ENCODE assay signal across 15 mouse cellular contexts in the genomic region with DNA sequence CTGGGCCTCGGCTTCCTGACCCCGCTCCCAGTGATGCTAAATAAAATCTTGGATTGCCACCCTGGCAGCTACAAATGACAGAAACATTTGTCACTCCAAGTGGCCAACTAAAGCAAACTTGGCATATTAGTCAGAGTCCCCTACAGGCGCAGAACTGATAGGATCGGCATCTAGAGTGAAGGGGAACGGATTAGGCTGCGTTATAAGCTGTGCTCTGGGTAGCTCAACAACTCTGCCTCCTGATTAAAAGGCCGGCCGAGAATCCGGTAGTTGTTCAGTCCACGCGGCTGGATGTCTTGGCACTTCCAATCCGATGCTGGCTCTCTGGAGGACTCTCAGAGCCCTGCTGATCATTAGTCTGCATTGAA. TPM values are rescaled to one million over a fixed set of nuclear protein-coding genes. Genes with fewer than 3 reads are reported as not detected.
DNase-seq lines count a peak whose midpoint lies in the region; ATAC-seq and TF ChIP-seq lines count a peak whose summit lies in the region.
"Had no signal": no experiment of that assay in that cellular context is flagged by ENCODE, and none has a peak within 500 bp of the region (broad histone marks: within the 10 kb centered on the region; RNA-seq: fewer than 3 reads in every experiment).

No protein-coding gene starts in this region.

- 0 out of 2 replicates have a peak overlapping the region, but pooled peaks have one; percentile 4 for H3K4me3 ChIP-seq in embryonic facial prominence, embryonic 12.5 days
- H3K4me3 ChIP-seq in embryonic facial prominence, embryonic 10.5 days = no peak overlapping the region
- peak overlapping the region; percentile 25 for H3K4me3 ChIP-seq in forebrain, embryonic 12.5 days (replicated peaks)
- no peak overlapping the region for H3K4me3 ChIP-seq in hindbrain, embryonic 15.5 days
- H3K4me3 ChIP-seq in midbrain, postnatal 0 days (ENCODE audit: low read depth, low read length) = peak overlapping the region; percentile 32; the same call in 1 of the 2 replicates
- no peak overlapping the region for H3K4me3 ChIP-seq in intestine, postnatal 0 days (ENCODE audit: low read depth, low read length)

- H3K27me3 ChIP-seq in embryonic facial prominence, embryonic 12.5 days = peaks cover 81% of the 10 kb centered on the region
- peaks cover 93% of the 10 kb centered on the region for H3K27me3 ChIP-seq in embryonic facial prominence, embryonic 10.5 days (replicated peaks; ENCODE audit: low read depth, poor library complexity, severe bottlenecking)
- peaks cover 96% of the 10 kb centered on the region for H3K27me3 ChIP-seq in forebrain, embryonic 12.5 days
- H3K27me3 ChIP-seq in hindbrain, embryonic 15.5 days = peaks cover 6% of the 10 kb centered on the region; the same call in 1 of the 2 replicates
- H3K27me3 ChIP-seq in midbrain, postnatal 0 days (ENCODE audit: insufficient read depth, low read length) = peaks cover 15% of the 10 kb centered on the region
- H3K27me3 ChIP-seq in intestine, postnatal 0 days (replicated peaks; ENCODE audit: control insufficient read depth, insufficient read depth, low read length) = peaks cover 61% of the 10 kb centered on the region

- H3K9ac ChIP-seq in embryonic facial prominence, embryonic 12.5 days = no peak overlapping the region
- 0 out of 2 replicates have a peak overlapping the region, but pooled peaks have one; percentile 5 for H3K9ac ChIP-seq in forebrain, embryonic 12.5 days
- no peak overlapping the region for H3K9ac ChIP-seq in hindbrain, embryonic 15.5 days
- H3K9ac ChIP-seq in midbrain, postnatal 0 days (replicated peaks; ENCODE audit: low read length, poor library complexity, severe bottlenecking) = no peak overlapping the region
- no peak overlapping the region for H3K9ac ChIP-seq in intestine, postnatal 0 days (ENCODE audit: low read depth, low read length)

- peaks cover 7% of the 10 kb centered on the region for H3K4me1 ChIP-seq in embryonic facial prominence, embryonic 12.5 days
- H3K4me1 ChIP-seq in embryonic facial prominence, embryonic 10.5 days = peaks cover 11% of the 10 kb centered on the region
- H3K4me1 ChIP-seq in forebrain, embryonic 12.5 days = peaks cover 25% of the 10 kb centered on the region
- H3K4me1 ChIP-seq in hindbrain, embryonic 15.5 days (replicated peaks) = peaks cover 32% of the 10 kb centered on the region
- H3K4me1 ChIP-seq in midbrain, postnatal 0 days (ENCODE audit: insufficient read depth, low read length) = peaks cover 3% of the 10 kb centered on the region; the same call in 1 of the 2 replicates
- no peaks in the 10 kb centered on the region for H3K4me1 ChIP-seq in intestine, postnatal 0 days (replicated peaks; ENCODE audit: control insufficient read depth, insufficient read depth, low read length)

- H3K27ac ChIP-seq in embryonic facial prominence, embryonic 12.5 days = no peak overlapping the region
- H3K27ac ChIP-seq in embryonic facial prominence, embryonic 10.5 days (replicated peaks) = no peak overlapping the region
- peak overlapping the region; percentile 31; the same call in 1 of the 2 replicates for H3K27ac ChIP-seq in forebrain, embryonic 12.5 days
- H3K27ac ChIP-seq in hindbrain, embryonic 15.5 days (replicated peaks) = peak overlapping the region; percentile 79
- H3K27ac ChIP-seq in midbrain, postnatal 0 days (ENCODE audit: low read depth, low read length) = 0 out of 2 replicates have a peak overlapping the region, but pooled peaks have one; percentile 55
- no peak overlapping the region for H3K27ac ChIP-seq in intestine, postnatal 0 days (ENCODE audit: low read depth, low read length)

- WGBS in embryonic facial prominence, embryonic 12.5 days = 14% methylated on average over 12 of the region's 12 CpGs
- 8% methylated on average over 12 of the region's 12 CpGs for WGBS in embryonic facial prominence, embryonic 10.5 days
- WGBS in forebrain, embryonic 12.5 days = 5% methylated on average over 12 of the region's 12 CpGs
- 13% methylated on average over 12 of the region's 12 CpGs for WGBS in hindbrain, embryonic 15.5 days
- WGBS in midbrain, postnatal 0 days = 6% methylated on average over 12 of the region's 12 CpGs
- WGBS in intestine, postnatal 0 days = 21% methylated on average over 12 of the region's 12 CpGs

- no peak overlapping the region for H3K4me2 ChIP-seq in embryonic facial prominence, embryonic 12.5 days (replicated peaks)
- H3K4me2 ChIP-seq in forebrain, embryonic 12.5 days = peak overlapping the region; percentile 47
- peak overlapping the region; percentile 49 for H3K4me2 ChIP-seq in hindbrain, embryonic 15.5 days
- peak overlapping the region; percentile 51 for H3K4me2 ChIP-seq in midbrain, postnatal 0 days (ENCODE audit: low read depth, low read length, poor library complexity, severe bottlenecking)
- no peak overlapping the region for H3K4me2 ChIP-seq in intestine, postnatal 0 days (replicated peaks; ENCODE audit: low read depth)
- H3K4me2 ChIP-seq: liver, embryonic 11.5 days had no signal

- H3K9me3 ChIP-seq in embryonic facial prominence, embryonic 12.5 days = no peaks in the 10 kb centered on the region
- no peaks in the 10 kb centered on the region for H3K9me3 ChIP-seq in embryonic facial prominence, embryonic 10.5 days
- H3K9me3 ChIP-seq in forebrain, embryonic 12.5 days = no peaks in the 10 kb centered on the region
- H3K9me3 ChIP-seq in hindbrain, embryonic 15.5 days = no peaks in the 10 kb centered on the region
- H3K9me3 ChIP-seq in midbrain, postnatal 0 days (ENCODE audit: low read length) = no peaks in the 10 kb centered on the region
- H3K9me3 ChIP-seq in intestine, postnatal 0 days (ENCODE audit: control insufficient read depth) = no peaks in the 10 kb centered on the region

- ATAC-seq in embryonic facial prominence, embryonic 12.5 days (ENCODE audit: insufficient number of reproducible peaks, insufficient read depth, low FRiP score, low TSS enrichment) = no peak
- no peak for ATAC-seq in forebrain, embryonic 12.5 days (ENCODE audit: low FRiP score)
- no peak for ATAC-seq in hindbrain, embryonic 15.5 days (ENCODE audit: low FRiP score, low read depth)
- no peak for ATAC-seq in midbrain, postnatal 0 days (ENCODE audit: low FRiP score)
- ATAC-seq in intestine, postnatal 0 days = no peak
- ATAC-seq: inflammation-experienced regulatory T-cells, adult 6 months had no signal

- TF ChIP-seq CTCF in midbrain, postnatal 0 days (IDR thresholded peaks at IDR 0.05) = peak; percentile 20; the same call in 1 of the 2 replicates
- no peak for TF ChIP-seq CTCF in intestine, postnatal 0 days (IDR thresholded peaks at IDR 0.05; ENCODE audit: low read depth)

- no peaks in the 10 kb centered on the region for H3K36me3 ChIP-seq in embryonic facial prominence, embryonic 12.5 days
- H3K36me3 ChIP-seq in embryonic facial prominence, embryonic 10.5 days (replicated peaks) = no peaks in the 10 kb centered on the region
- no peaks in the 10 kb centered on the region for H3K36me3 ChIP-seq in forebrain, embryonic 12.5 days (replicated peaks)
- H3K36me3 ChIP-seq in hindbrain, embryonic 15.5 days = no peaks in the 10 kb centered on the region
- no peaks in the 10 kb centered on the region for H3K36me3 ChIP-seq in midbrain, postnatal 0 days (ENCODE audit: insufficient read depth, low read length)
- no peaks in the 10 kb centered on the region for H3K36me3 ChIP-seq in intestine, postnatal 0 days (ENCODE audit: control insufficient read depth, insufficient read depth)

- DNase-seq in embryonic facial prominence, embryonic 10.5 days (ENCODE audit: low spot score) = no peak
- DNase-seq in midbrain, postnatal 0 days (ENCODE audit: low spot score) = peak; percentile 47
- DNase-seq in gastrocnemius, adult 18-20 months (ENCODE audit: low spot score) = no peak
- no peak for DNase-seq in cerebellum, adult 9-10 months
- DNase-seq: adrenal gland, postnatal 10 days; gastrocnemius, postnatal 36 days; kidney, postnatal 4 days; lung, postnatal 10 days had no signal

RNA-seq across cellular contexts. Expression of gene Fbxo2, which starts 14.1 kb away (rescaled TPM):
- polyA plus RNA-seq in embryonic facial prominence, embryonic 12.5 days (2016; fragmentation: Nextera tagmentation; extraction: Ambion mirVana) = 4.1 and 4.7 TPM in 2 replicates
- 0.82 and 1.1 TPM in 2 replicates for polyA plus RNA-seq in embryonic facial prominence, embryonic 10.5 days (2016; fragmentation: Nextera tagmentation; extraction: Ambion mirVana)
- polyA plus RNA-seq in forebrain, embryonic 12.5 days (2016; fragmentation: Nextera tagmentation; extraction: Ambion mirVana) = 1.2 and 1.5 TPM in 2 replicates
- polyA plus RNA-seq in hindbrain, embryonic 15.5 days (2015; fragmentation: Nextera tagmentation; extraction: Ambion mirVana) = 21.4 and 23.4 TPM in 2 replicates
- 13.5 and 17.5 TPM in 2 replicates for total RNA-seq in midbrain, postnatal 0 days (2014; rRNA removed)
- polyA plus RNA-seq in midbrain, postnatal 0 days (2015; fragmentation: Nextera tagmentation; extraction: Ambion mirVana) = 17.0 and 18.1 TPM in 2 replicates
- under 1 TPM; 0.18 to 0.28 TPM for total RNA-seq in gastrocnemius, adult 18-20 months (2021)
- polyA plus RNA-seq in intestine, postnatal 0 days (2015; fragmentation: Nextera tagmentation; extraction: Ambion mirVana) = 0.44 and 0.76 TPM in 2 replicates
- total RNA-seq: gastrocnemius, postnatal 36 days had no signal
- polyA plus RNA-seq: heart, embryonic 14.5 days; inflammation-experienced regulatory T-cells, adult 6 months had no signal

RNA-seq across cellular contexts. Expression of gene Fbxo44, which starts 14.2 kb away (rescaled TPM):
- polyA plus RNA-seq in embryonic facial prominence, embryonic 12.5 days (2016; fragmentation: Nextera tagmentation; extraction: Ambion mirVana) = 19.7 and 23.6 TPM in 2 replicates
- polyA plus RNA-seq in embryonic facial prominence, embryonic 10.5 days (2016; fragmentation: Nextera tagmentation; extraction: Ambion mirVana) = 18.0 and 21.3 TPM in 2 replicates
- polyA plus RNA-seq in forebrain, embryonic 12.5 days (2016; fragmentation: Nextera tagmentation; extraction: Ambion mirVana) = 57.5 and 60.5 TPM in 2 replicates
- polyA plus RNA-seq in hindbrain, embryonic 15.5 days (2015; fragmentation: Nextera tagmentation; extraction: Ambion mirVana) = 93.3 and 96.0 TPM in 2 replicates
- 169 and 189 TPM in 2 replicates for total RNA-seq in midbrain, postnatal 0 days (2014; rRNA removed)
- 107 and 116 TPM in 2 replicates for polyA plus RNA-seq in midbrain, postnatal 0 days (2015; fragmentation: Nextera tagmentation; extraction: Ambion mirVana)
- 1 to 10 TPM; 7.0 to 7.8 TPM for total RNA-seq in gastrocnemius, adult 18-20 months (2021)
- 7.7 and 9.3 TPM in 2 replicates for polyA plus RNA-seq in intestine, postnatal 0 days (2015; fragmentation: Nextera tagmentation; extraction: Ambion mirVana)

RNA-seq across cellular contexts. Expression of gene Fbxo6, which starts 22.5 kb away (rescaled TPM):
- polyA plus RNA-seq in embryonic facial prominence, embryonic 12.5 days (2016; fragmentation: Nextera tagmentation; extraction: Ambion mirVana) = 10.6 and 10.8 TPM in 2 replicates
- 8.3 and 10.6 TPM in 2 replicates for polyA plus RNA-seq in embryonic facial prominence, embryonic 10.5 days (2016; fragmentation: Nextera tagmentation; extraction: Ambion mirVana)
- 14.9 and 16.4 TPM in 2 replicates for polyA plus RNA-seq in forebrain, embryonic 12.5 days (2016; fragmentation: Nextera tagmentation; extraction: Ambion mirVana)
- polyA plus RNA-seq in hindbrain, embryonic 15.5 days (2015; fragmentation: Nextera tagmentation; extraction: Ambion mirVana) = 21.7 and 21.8 TPM in 2 replicates
- total RNA-seq in midbrain, postnatal 0 days (2014; rRNA removed) = 23.4 and 27.7 TPM in 2 replicates
- polyA plus RNA-seq in midbrain, postnatal 0 days (2015; fragmentation: Nextera tagmentation; extraction: Ambion mirVana) = 23.6 and 25.8 TPM in 2 replicates
- 10 to 100 TPM; 41.9 to 45.7 TPM for total RNA-seq in gastrocnemius, adult 18-20 months (2021)
- polyA plus RNA-seq in intestine, postnatal 0 days (2015; fragmentation: Nextera tagmentation; extraction: Ambion mirVana) = 55.4 and 60.6 TPM in 2 replicates

RNA-seq across cellular contexts. Expression of gene Draxin, which starts 44.0 kb away (rescaled TPM):
- polyA plus RNA-seq in embryonic facial prominence, embryonic 12.5 days (2016; fragmentation: Nextera tagmentation; extraction: Ambion mirVana) = 1.7 and 1.8 TPM in 2 replicates
- 1.5 and 2.4 TPM in 2 replicates for polyA plus RNA-seq in embryonic facial prominence, embryonic 10.5 days (2016; fragmentation: Nextera tagmentation; extraction: Ambion mirVana)
- 6.4 and 8.0 TPM in 2 replicates for polyA plus RNA-seq in forebrain, embryonic 12.5 days (2016; fragmentation: Nextera tagmentation; extraction: Ambion mirVana)
- 15.4 and 16.1 TPM in 2 replicates for polyA plus RNA-seq in hindbrain, embryonic 15.5 days (2015; fragmentation: Nextera tagmentation; extraction: Ambion mirVana)
- total RNA-seq in midbrain, postnatal 0 days (2014; rRNA removed) = 23.9 and 29.5 TPM in 2 replicates
- polyA plus RNA-seq in midbrain, postnatal 0 days (2015; fragmentation: Nextera tagmentation; extraction: Ambion mirVana) = 4.3 and 5.0 TPM in 2 replicates
- total RNA-seq in gastrocnemius, adult 18-20 months (2021) = under 1 TPM in 1 of 2 experiments, not detected in 1; 0.09 TPM
- 0.03 and 0.05 TPM in 2 replicates for polyA plus RNA-seq in intestine, postnatal 0 days (2015; fragmentation: Nextera tagmentation; extraction: Ambion mirVana)
- polyA plus RNA-seq: heart, embryonic 14.5 days; inflammation-experienced regulatory T-cells, adult 6 months had no signal

RNA-seq across cellular contexts. Expression of gene Mad2l2, which starts 44.3 kb away (rescaled TPM):
- polyA plus RNA-seq in embryonic facial prominence, embryonic 12.5 days (2016; fragmentation: Nextera tagmentation; extraction: Ambion mirVana) = 80.2 and 87.3 TPM in 2 replicates
- 63.3 and 67.3 TPM in 2 replicates for polyA plus RNA-seq in embryonic facial prominence, embryonic 10.5 days (2016; fragmentation: Nextera tagmentation; extraction: Ambion mirVana)
- polyA plus RNA-seq in forebrain, embryonic 12.5 days (2016; fragmentation: Nextera tagmentation; extraction: Ambion mirVana) = 76.1 and 81.6 TPM in 2 replicates
- 98.3 and 110 TPM in 2 replicates for polyA plus RNA-seq in hindbrain, embryonic 15.5 days (2015; fragmentation: Nextera tagmentation; extraction: Ambion mirVana)
- total RNA-seq in midbrain, postnatal 0 days (2014; rRNA removed) = 42.0 and 51.7 TPM in 2 replicates
- 84.0 and 89.1 TPM in 2 replicates for polyA plus RNA-seq in midbrain, postnatal 0 days (2015; fragmentation: Nextera tagmentation; extraction: Ambion mirVana)
- 10 to 100 TPM; 13.5 to 15.7 TPM for total RNA-seq in gastrocnemius, adult 18-20 months (2021)
- polyA plus RNA-seq in intestine, postnatal 0 days (2015; fragmentation: Nextera tagmentation; extraction: Ambion mirVana) = 22.6 and 24.9 TPM in 2 replicates

Comparison
In these comparisons a context has a peak if more than half of its experiments do, and no peak if none do; other contexts are left out.
1. H3K4me3 ChIP-seq: peak in embryonic facial prominence, embryonic 12.5 days (single experiment), forebrain, embryonic 12.5 days (single experiment) and midbrain, postnatal 0 days (single experiment); none in embryonic facial prominence, embryonic 10.5 days (single experiment), hindbrain, embryonic 15.5 days (single experiment) and intestine, postnatal 0 days (single experiment).
2. H3K27ac ChIP-seq: peak in forebrain, embryonic 12.5 days (single experiment), hindbrain, embryonic 15.5 days (single experiment) and midbrain, postnatal 0 days (single experiment); none in embryonic facial prominence, embryonic 12.5 days (single experiment), embryonic facial prominence, embryonic 10.5 days (single experiment) and intestine, postnatal 0 days (single experiment).
3. H3K4me2 ChIP-seq: peak in forebrain, embryonic 12.5 days (single experiment), hindbrain, embryonic 15.5 days (single experiment) and midbrain, postnatal 0 days (single experiment); none in embryonic facial prominence, embryonic 12.5 days (single experiment) and intestine, postnatal 0 days (single experiment).